Mouse (Mus musculus): ENCODE data around the gene Dip2b. TPM values are rescaled to one million over a fixed set of nuclear protein-coding genes. Genes with fewer than 3 reads are reported as not detected.
A peak's percentile ranks its signal among the peaks of the same experiment; 100 is the strongest.

The Dip2b gene
- polyA plus RNA-seq, 1 experiment, result 18.1 TPM

DNA sequence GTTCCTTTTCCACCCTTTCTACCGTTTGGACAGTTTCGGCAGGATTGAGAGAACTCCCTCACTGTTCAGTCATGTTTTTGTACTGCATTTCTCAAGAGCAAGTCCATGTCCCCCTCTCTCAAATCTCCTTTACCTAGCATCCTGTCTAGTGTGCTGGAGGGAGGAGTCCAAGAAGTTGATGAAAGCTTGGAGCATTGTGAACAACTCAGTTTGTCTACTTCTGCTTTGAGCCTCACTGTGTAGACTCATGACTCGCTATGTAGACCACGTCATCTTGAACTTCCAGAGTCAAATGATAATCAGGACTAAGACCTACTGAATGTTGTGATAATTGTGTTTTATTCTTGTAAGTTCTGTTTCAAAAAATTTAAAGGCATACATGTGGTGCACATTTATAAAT is 46.4 kb downstream of the Dip2b start:
- H3K36me3 ChIP-seq (ENCODE audit: control insufficient read depth, insufficient read depth, low read length), result no peaks in the 10 kb centered on the region
- no peak for DNase-seq
- H3K4me3 ChIP-seq (ENCODE audit: control insufficient read depth, insufficient read depth, low read length), result no peak overlapping the region
- no peak overlapping the region for H3K27ac ChIP-seq (ENCODE audit: control insufficient read depth, insufficient read depth, low read length)
- H3K27me3 ChIP-seq (ENCODE audit: control insufficient read depth, insufficient read depth, low read length), result no peaks in the 10 kb centered on the region
- peaks cover 16% of the 10 kb centered on the region for H3K4me1 ChIP-seq (replicated peaks; ENCODE audit: control insufficient read depth, insufficient read depth, low read length)
- 85% methylated on average over 4 of the region's 4 CpGs for WGBS
- TF ChIP-seq CTCF (IDR thresholded peaks at IDR 0.05; ENCODE audit: borderline replicate concordance, control insufficient read depth, extremely low read depth, insufficient read depth, low read length, poor library complexity) (no peak), POLR2A (IDR thresholded peaks at IDR 0.05; ENCODE audit: control insufficient read depth, extremely low read depth, insufficient read depth, low read length, poor library complexity) (no peak)

DNA sequence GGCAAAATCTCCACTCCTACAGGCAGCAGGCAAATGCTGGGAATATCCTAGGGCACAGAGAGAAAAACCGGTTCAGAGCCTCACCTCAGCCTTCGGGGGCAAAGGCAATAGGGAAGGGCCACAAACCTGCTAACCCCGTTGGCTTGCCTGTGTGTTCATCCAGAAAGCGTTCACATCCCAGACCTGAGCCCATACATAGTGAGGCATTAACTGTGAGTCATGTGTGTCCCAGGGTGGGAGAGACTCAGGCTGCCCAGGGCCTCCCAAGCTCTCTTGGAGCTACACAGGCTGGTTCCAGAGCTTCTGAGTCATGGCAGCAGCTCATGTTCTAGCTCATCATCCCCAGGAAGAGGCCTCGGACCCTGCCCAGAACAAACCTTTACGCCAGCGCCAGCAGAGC is 49.6 kb downstream of the Dip2b start:
- Histone ChIP-seq H3K4me3 (ENCODE audit: control insufficient read depth, insufficient read depth, low read length) (no peak overlapping the region), H3K4me1 (replicated peaks; ENCODE audit: control insufficient read depth, insufficient read depth, low read length) (peaks cover 29% of the 10 kb centered on the region), H3K27me3 (ENCODE audit: control insufficient read depth, insufficient read depth, low read length) (no peaks in the 10 kb centered on the region), H3K36me3 (ENCODE audit: control insufficient read depth, insufficient read depth, low read length) (no peaks in the 10 kb centered on the region), H3K27ac (ENCODE audit: control insufficient read depth, insufficient read depth, low read length) (no peak overlapping the region)
- 96% methylated on average over 7 of the region's 7 CpGs for WGBS
- no peak for TF ChIP-seq POLR2A (IDR thresholded peaks at IDR 0.05; ENCODE audit: control insufficient read depth, extremely low read depth, insufficient read depth, low read length, poor library complexity)
- no peak for DNase-seq

DNA sequence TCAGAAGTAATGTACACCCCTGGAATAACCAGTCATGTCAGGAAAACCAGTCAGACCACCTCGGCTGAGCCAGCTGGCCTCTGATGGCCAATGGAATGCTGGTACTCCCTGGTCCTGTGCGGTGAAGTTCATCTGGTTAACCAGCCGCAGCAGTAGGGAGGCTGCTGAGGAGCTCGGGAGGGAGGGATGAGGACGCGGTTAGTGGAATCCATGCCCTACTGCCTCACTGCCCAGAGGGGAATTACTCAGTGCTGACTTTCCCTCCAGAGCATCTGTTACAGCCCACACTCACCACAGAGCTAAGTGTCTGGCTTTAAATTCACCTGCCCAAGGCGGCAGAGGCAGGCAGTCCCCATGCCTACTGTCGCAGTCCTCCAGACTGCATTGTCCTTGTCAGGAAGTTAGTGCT is 51.2 kb downstream of the Dip2b start:
- Histone ChIP-seq H3K4me1 (replicated peaks; ENCODE audit: control insufficient read depth, insufficient read depth, low read length) (peaks cover 27% of the 10 kb centered on the region), H3K4me3 (ENCODE audit: control insufficient read depth, insufficient read depth, low read length) (no peak overlapping the region), H3K27me3 (ENCODE audit: control insufficient read depth, insufficient read depth, low read length) (no peaks in the 10 kb centered on the region), H3K36me3 (ENCODE audit: control insufficient read depth, insufficient read depth, low read length) (no peaks in the 10 kb centered on the region), H3K27ac (ENCODE audit: control insufficient read depth, insufficient read depth, low read length) (no peak overlapping the region)
- 8% methylated on average over 8 of the region's 8 CpGs for WGBS
- DNase-seq, result peak; percentile 16
- TF ChIP-seq POLR2A (IDR thresholded peaks at IDR 0.05; ENCODE audit: control insufficient read depth, extremely low read depth, insufficient read depth, low read length, poor library complexity) (no peak), CTCF (IDR thresholded peaks at IDR 0.05; ENCODE audit: borderline replicate concordance, control insufficient read depth, extremely low read depth, insufficient read depth, low read length, poor library complexity) (no peak)

DNA sequence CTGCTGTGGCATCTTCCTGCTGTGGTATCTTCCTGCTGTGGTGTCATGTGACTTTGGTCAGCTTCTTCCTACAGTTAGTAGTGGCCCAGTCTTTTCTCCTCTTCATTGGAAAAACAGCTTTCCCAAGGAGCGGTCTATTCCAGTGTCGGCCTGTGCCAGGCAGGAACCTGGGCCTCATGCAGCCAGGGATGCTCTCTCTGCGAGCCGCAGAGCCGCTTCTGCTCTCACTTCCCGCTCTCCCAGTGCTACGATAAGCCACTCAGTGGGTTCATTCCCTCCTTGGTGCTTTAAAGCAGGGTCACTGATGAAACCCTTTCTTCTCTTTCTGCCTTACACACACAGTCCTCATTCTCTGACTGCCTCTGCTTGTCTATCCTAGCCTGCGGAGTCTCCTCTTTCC is 53.4 kb downstream of the Dip2b start:
- TF ChIP-seq POLR2A (IDR thresholded peaks at IDR 0.05; ENCODE audit: control insufficient read depth, extremely low read depth, insufficient read depth, low read length, poor library complexity), result no peak
- TF ChIP-seq CTCF (IDR thresholded peaks at IDR 0.05; ENCODE audit: borderline replicate concordance, control insufficient read depth, extremely low read depth, insufficient read depth, low read length, poor library complexity), result no peak
- Histone ChIP-seq H3K4me3 (ENCODE audit: control insufficient read depth, insufficient read depth, low read length) (peak overlapping the region; percentile 8; the same call in 1 of the 2 replicates), H3K4me1 (replicated peaks; ENCODE audit: control insufficient read depth, insufficient read depth, low read length) (peaks cover 27% of the 10 kb centered on the region), H3K27ac (ENCODE audit: control insufficient read depth, insufficient read depth, low read length) (no peak overlapping the region), H3K36me3 (ENCODE audit: control insufficient read depth, insufficient read depth, low read length) (no peaks in the 10 kb centered on the region), H3K27me3 (ENCODE audit: control insufficient read depth, insufficient read depth, low read length) (no peaks in the 10 kb centered on the region)
- no peak for DNase-seq
- WGBS, result 45% methylated on average over 8 of the region's 8 CpGs

DNA sequence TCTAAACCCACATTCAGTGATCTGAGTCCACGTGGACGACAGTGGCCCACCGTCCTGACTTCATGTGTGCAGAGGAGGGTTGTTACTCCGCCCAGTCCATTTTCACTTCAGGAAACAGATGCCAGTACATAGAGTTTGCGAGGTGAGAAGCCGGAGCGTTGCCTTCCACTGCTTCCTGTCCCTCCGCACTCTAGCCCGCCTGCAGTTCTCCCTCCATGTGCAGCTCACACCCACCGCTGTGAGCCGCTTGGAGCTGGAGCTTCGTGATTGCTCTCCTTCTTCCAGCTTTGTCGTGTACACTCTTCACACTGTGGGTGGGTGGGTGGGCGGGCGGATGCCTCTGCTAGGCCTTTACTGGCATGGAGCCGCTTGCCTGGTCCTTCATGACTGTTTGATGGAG is 53.8 kb downstream of the Dip2b start:
- peak; percentile 9 for DNase-seq

DNA sequence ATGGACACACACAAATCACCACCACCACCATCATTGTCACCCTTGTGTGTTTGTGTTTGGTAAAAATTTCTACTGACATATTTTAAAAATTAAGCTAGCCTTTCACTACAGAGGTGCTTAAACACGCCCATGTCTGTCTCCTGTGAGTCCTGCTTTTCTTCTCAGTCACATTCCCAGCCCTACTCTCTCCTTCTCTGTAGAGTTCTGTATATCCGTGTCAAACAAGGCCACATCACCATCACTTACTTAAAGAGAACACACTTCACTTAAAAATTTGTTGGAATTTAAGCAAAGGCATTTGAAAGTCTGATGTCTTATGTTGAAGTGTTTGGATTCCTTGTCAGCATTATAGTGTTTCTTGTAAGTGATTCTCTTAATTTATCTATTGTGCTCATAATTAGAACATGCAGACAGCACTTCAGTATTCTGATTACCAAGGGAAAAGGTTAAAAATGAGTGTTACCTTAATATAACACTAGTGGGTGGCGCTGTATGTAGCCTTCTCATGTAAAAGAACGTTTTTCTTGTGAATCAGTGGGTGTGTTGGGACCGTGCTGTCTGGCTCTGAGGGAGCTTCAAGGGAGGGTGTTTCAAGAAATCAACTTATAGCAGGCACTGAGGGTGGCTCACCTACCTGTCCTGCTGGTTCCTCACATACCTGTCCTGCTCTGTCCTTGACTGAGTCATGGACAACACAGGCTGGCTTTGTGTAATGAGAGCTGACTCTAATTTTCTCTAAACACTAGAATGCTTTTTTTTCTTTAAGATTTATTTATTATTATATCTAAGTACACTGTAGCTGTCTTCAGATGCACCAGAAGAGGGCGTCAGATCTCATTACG is 58.3 kb downstream of the Dip2b start:
- H3K4me1 ChIP-seq (replicated peaks; ENCODE audit: control insufficient read depth, insufficient read depth, low read length), result peaks cover 12% of the 10 kb centered on the region
- no peak overlapping the region for H3K27ac ChIP-seq (ENCODE audit: control insufficient read depth, insufficient read depth, low read length)
- WGBS, result 91% methylated on average over 7 of the region's 7 CpGs
- no peaks in the 10 kb centered on the region for H3K27me3 ChIP-seq (ENCODE audit: control insufficient read depth, insufficient read depth, low read length)
- H3K4me3 ChIP-seq (ENCODE audit: control insufficient read depth, insufficient read depth, low read length), result no peak overlapping the region
- no peaks in the 10 kb centered on the region for H3K36me3 ChIP-seq (ENCODE audit: control insufficient read depth, insufficient read depth, low read length)
- no peak for DNase-seq
- TF ChIP-seq CTCF (IDR thresholded peaks at IDR 0.05; ENCODE audit: borderline replicate concordance, control insufficient read depth, extremely low read depth, insufficient read depth, low read length, poor library complexity) (no peak), POLR2A (IDR thresholded peaks at IDR 0.05; ENCODE audit: control insufficient read depth, extremely low read depth, insufficient read depth, low read length, poor library complexity) (no peak)

More for the DNA sequence above, 53.8 kb downstream of the Dip2b start:
- Histone ChIP-seq H3K27ac (ENCODE audit: control insufficient read depth, insufficient read depth, low read length) (no peak overlapping the region), H3K27me3 (ENCODE audit: control insufficient read depth, insufficient read depth, low read length) (no peaks in the 10 kb centered on the region), H3K4me3 (ENCODE audit: control insufficient read depth, insufficient read depth, low read length) (peak overlapping the region; percentile 8; the same call in 1 of the 2 replicates), H3K4me1 (replicated peaks; ENCODE audit: control insufficient read depth, insufficient read depth, low read length) (peaks cover 27% of the 10 kb centered on the region), H3K36me3 (ENCODE audit: control insufficient read depth, insufficient read depth, low read length) (no peaks in the 10 kb centered on the region)
- no peak for TF ChIP-seq POLR2A (IDR thresholded peaks at IDR 0.05; ENCODE audit: control insufficient read depth, extremely low read depth, insufficient read depth, low read length, poor library complexity)
- TF ChIP-seq CTCF (IDR thresholded peaks at IDR 0.05; ENCODE audit: borderline replicate concordance, control insufficient read depth, extremely low read depth, insufficient read depth, low read length, poor library complexity), result no peak
- WGBS, result 22% methylated on average over 16 of the region's 16 CpGs
